9 mouse cellular contexts compared by ENCODE assay signal in the genomic region with DNA sequence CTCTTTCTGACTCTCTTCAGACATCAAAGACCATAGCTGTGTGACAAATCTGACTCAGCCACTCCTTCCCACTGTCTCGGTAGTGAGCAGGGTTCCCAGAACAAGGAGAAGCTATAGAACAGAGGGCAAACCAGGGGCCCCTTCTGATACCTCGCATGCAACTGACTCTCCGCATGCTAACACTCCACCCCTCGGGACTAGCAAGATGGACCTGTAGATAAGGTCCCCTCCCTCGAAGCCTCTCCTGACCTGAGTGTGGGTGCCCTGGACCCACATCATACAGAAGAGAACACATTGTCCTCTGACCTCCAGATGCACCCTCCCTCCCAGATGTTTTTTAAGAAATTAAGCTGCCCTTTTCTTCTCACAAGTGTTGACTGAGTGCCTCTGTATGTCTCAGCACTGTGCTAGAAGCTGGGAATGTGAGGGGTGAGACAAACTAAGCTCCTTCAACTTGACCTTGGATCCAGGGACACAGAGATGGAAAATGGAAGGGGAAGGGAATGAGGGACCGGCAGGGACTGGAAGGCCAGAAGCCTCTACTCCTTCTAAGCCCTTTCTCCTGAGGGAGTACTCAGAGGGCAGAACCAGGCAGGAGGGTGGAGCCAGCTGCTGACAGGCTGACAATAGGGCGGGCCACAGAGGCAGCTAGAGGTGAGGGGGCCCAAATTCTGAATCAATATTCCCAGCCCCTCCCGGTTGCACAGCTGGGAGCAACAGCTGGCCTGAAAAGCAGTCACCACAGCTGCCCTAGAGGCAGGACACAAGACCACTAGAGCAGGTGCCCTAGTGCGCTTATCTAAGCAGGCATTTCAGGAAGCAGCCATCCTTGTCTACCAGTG. TPM values are rescaled to one million over a fixed set of nuclear protein-coding genes. Genes with fewer than 3 reads are reported as not detected.
A peak's percentile ranks its signal among the peaks of the same experiment; 100 is the strongest.
DNase-seq lines count a peak whose midpoint lies in the region; ATAC-seq and TF ChIP-seq lines count a peak whose summit lies in the region.
"Had no signal": no experiment of that assay in that cellular context is flagged by ENCODE, and none has a peak within 500 bp of the region (broad histone marks: within the 10 kb centered on the region; RNA-seq: fewer than 3 reads in every experiment).

No protein-coding gene starts in this region.

- H3K4me3 ChIP-seq in embryonic facial prominence, embryonic 11.5 days (ENCODE audit: low read depth, low read length), result no peak overlapping the region
- H3K4me3 ChIP-seq in hindbrain, postnatal 0 days (ENCODE audit: low read length), result 0 out of 2 replicates have a peak overlapping the region, but pooled peaks have one; percentile 60
- H3K4me3 ChIP-seq in liver, embryonic 16.5 days (ENCODE audit: low read depth, low read length), result peak overlapping the region; percentile 82

- H3K36me3 ChIP-seq in embryonic facial prominence, embryonic 11.5 days (replicated peaks; ENCODE audit: control insufficient read depth, insufficient read depth, low read depth, low read length), result no peaks in the 10 kb centered on the region
- H3K36me3 ChIP-seq in hindbrain, postnatal 0 days (ENCODE audit: insufficient read depth, low read length), result no peaks in the 10 kb centered on the region
- peaks cover 22% of the 10 kb centered on the region for H3K36me3 ChIP-seq in liver, embryonic 16.5 days (ENCODE audit: control insufficient read depth, insufficient read depth)

- WGBS in embryonic facial prominence, embryonic 11.5 days, result 21% methylated on average over 9 of the region's 9 CpGs
- 39% methylated on average over 9 of the region's 9 CpGs for WGBS in hindbrain, postnatal 0 days
- WGBS in liver, embryonic 16.5 days (ENCODE audit: insufficient replicate concordance), result 10% methylated on average over 9 of the region's 9 CpGs

- H3K9ac ChIP-seq in embryonic facial prominence, embryonic 11.5 days (replicated peaks; ENCODE audit: low read length), result no peak overlapping the region
- peak overlapping the region; percentile 10; the same call in 1 of the 2 replicates for H3K9ac ChIP-seq in hindbrain, postnatal 0 days (replicated peaks; ENCODE audit: low read length)
- peak overlapping the region; percentile 90 for H3K9ac ChIP-seq in liver, embryonic 16.5 days (ENCODE audit: low read depth, low read length)

- 0 out of 2 replicates have a peak, but pooled peaks cover 2% of the 10 kb centered on the region for H3K27me3 ChIP-seq in embryonic facial prominence, embryonic 11.5 days (ENCODE audit: control insufficient read depth, insufficient read depth, low read length)
- no peaks in the 10 kb centered on the region for H3K27me3 ChIP-seq in hindbrain, postnatal 0 days (ENCODE audit: insufficient read depth, low read length)
- no peaks in the 10 kb centered on the region for H3K27me3 ChIP-seq in liver, embryonic 16.5 days (ENCODE audit: control insufficient read depth, insufficient read depth, low read depth, low read length)

- H3K27ac ChIP-seq in embryonic facial prominence, embryonic 11.5 days (replicated peaks; ENCODE audit: low read depth, low read length), result no peak overlapping the region
- no peak overlapping the region for H3K27ac ChIP-seq in hindbrain, postnatal 0 days
- H3K27ac ChIP-seq in liver, embryonic 16.5 days (ENCODE audit: low read length), result peak overlapping the region; percentile 97
- H3K27ac ChIP-seq: macrophage had no signal

- no peak for TF ChIP-seq CTCF in hindbrain, postnatal 0 days (IDR thresholded peaks at IDR 0.05; ENCODE audit: low read depth)

- peak overlapping the region; percentile 5; the same call in 1 of the 2 replicates for H3K4me2 ChIP-seq in embryonic facial prominence, embryonic 11.5 days (ENCODE audit: low read depth, low read length)
- peak overlapping the region; percentile 97 for H3K4me2 ChIP-seq in hindbrain, postnatal 0 days (ENCODE audit: low read depth, low read length)
- H3K4me2 ChIP-seq in liver, embryonic 16.5 days (ENCODE audit: low read depth, low read length), result peak overlapping the region; percentile 64

- no peaks in the 10 kb centered on the region; the same call in none of the 2 replicates for H3K4me1 ChIP-seq in embryonic facial prominence, embryonic 11.5 days (ENCODE audit: control insufficient read depth, insufficient read depth, low read length)
- H3K4me1 ChIP-seq in hindbrain, postnatal 0 days (ENCODE audit: insufficient read depth, low read length), result peaks cover 5% of the 10 kb centered on the region; the same call in 1 of the 2 replicates
- peaks cover 54% of the 10 kb centered on the region for H3K4me1 ChIP-seq in liver, embryonic 16.5 days (ENCODE audit: control insufficient read depth, low read depth, low read length)

- H3K9me3 ChIP-seq in embryonic facial prominence, embryonic 11.5 days (replicated peaks; ENCODE audit: control insufficient read depth, low read length), result no peaks in the 10 kb centered on the region
- no peaks in the 10 kb centered on the region for H3K9me3 ChIP-seq in hindbrain, postnatal 0 days (ENCODE audit: low read length)
- H3K9me3 ChIP-seq in liver, embryonic 16.5 days (replicated peaks; ENCODE audit: control insufficient read depth, low read length), result no peaks in the 10 kb centered on the region

- ATAC-seq in embryonic facial prominence, embryonic 11.5 days (replicated peaks; ENCODE audit: insufficient number of reproducible peaks, low FRiP score, low TSS enrichment, low read depth), result no peak
- ATAC-seq in hindbrain, postnatal 0 days, result no peak
- ATAC-seq in liver, embryonic 16.5 days (ENCODE audit: low read depth), result peak; percentile 83

- peak; percentile 43 for DNase-seq in gastrocnemius, adult 18-20 months (ENCODE audit: low spot score)
- DNase-seq in gastrocnemius, postnatal 10 days, result no peak
- no peak for DNase-seq in embryonic facial prominence, embryonic 11.5 days (ENCODE audit: low spot score)
- DNase-seq in hindbrain, postnatal 0 days (ENCODE audit: low spot score), result no peak
- DNase-seq in spleen, postnatal 36 days (ENCODE audit: low spot score in 2 of 2), result peak; percentile 43 to 51
- DNase-seq in cerebellum, adult 8-10 months, result no peak
- no peak for DNase-seq in B cell, adult 2 months

RNA-seq across cellular contexts. Expression of a gene that starts 2.6 kb away (rescaled TPM):
- total RNA-seq in gastrocnemius, adult 18-20 months (2021), result 10 to 100 TPM in 1 of 2 experiments, 1 to 10 TPM in 1; 7.1 to 11.6 TPM
- total RNA-seq in gastrocnemius, postnatal 10 days (2021), result 10 to 100 TPM; 25.2 to 35.3 TPM
- polyA plus RNA-seq in embryonic facial prominence, embryonic 11.5 days (2014; fragmentation: Nextera tagmentation; extraction: Ambion mirVana), result 9.6 and 9.9 TPM in 2 replicates
- 56.6 and 57.3 TPM in 2 replicates for total RNA-seq in hindbrain, postnatal 0 days (2014; rRNA removed)
- polyA plus RNA-seq in hindbrain, postnatal 0 days (2015; fragmentation: Nextera tagmentation; extraction: Ambion mirVana), result 13.2 and 13.4 TPM in 2 replicates
- polyA plus RNA-seq in liver, embryonic 16.5 days (2015; fragmentation: Nextera tagmentation; extraction: Ambion mirVana), result 32.0 and 34.8 TPM in 2 replicates

Comparison
In these comparisons a context has a peak if more than half of its experiments do, and no peak if none do; other contexts are left out.
1. DNase-seq: peak in gastrocnemius, adult 18-20 months (single experiment) and spleen, postnatal 36 days (2 of 2); none in gastrocnemius, postnatal 10 days (single experiment), embryonic facial prominence, embryonic 11.5 days (single experiment), hindbrain, postnatal 0 days (single experiment), cerebellum, adult 8-10 months (single experiment) and B cell, adult 2 months (0 of 2).
2. H3K4me2 ChIP-seq: peak in every context shown above with its lines; median percentile 97 in hindbrain, postnatal 0 days; 64 in liver, embryonic 16.5 days; 5 in embryonic facial prominence, embryonic 11.5 days.